Mouse (Mus musculus) monocyte, adult 2 months (primary cell): Measurements from ENCODE around the gene Csf1.

ENCODE experiments used
- DNase-seq, 2 experiments: peaks; one replicate each; pipeline ENCODE4 v3.0.0; 2022; ENCODE audit warnings: low spot score in 2 of 2, low read depth in 1 of 2

Csf1 gene

GRCm38 (mm10) chr3:107707239-107707638 is 53.0 kb downstream of the Csf1 start:
- no peak for DNase-seq

GRCm38 (mm10) chr3:107706164-107706563 is 54.1 kb downstream of the Csf1 start:
- peak; percentile 21 to 31 for DNase-seq

- DNase-seq, result no peak
Observed at GRCm38 (mm10) chr3:107704371-107704705, 55.9 kb downstream of the Csf1 start.

GRCm38 (mm10) chr3:107703675-107704370 is 56.4 kb downstream of the Csf1 start:
- no peak for DNase-seq

- DNase-seq, result no peak
Observed at GRCm38 (mm10) chr3:107701767-107702394, 58.4 kb downstream of the Csf1 start.

GRCm38 (mm10) chr3:107700625-107701024 is 59.6 kb downstream of the Csf1 start:
- no peak for DNase-seq

- no peak for DNase-seq
Observed at GRCm38 (mm10) chr3:107696910-107697309, 63.4 kb downstream of the Csf1 start.

- peak; percentile 98 to 99 for DNase-seq
Observed at GRCm38 (mm10) chr3:107695948-107696881, 64.1 kb downstream of the Csf1 start, which contains the start of gene Ahcyl1. Gene Ahcyl1 (minus strand): TSS chr3:107696560.

GRCm38 (mm10) chr3:107695219-107695947 is 64.9 kb downstream of the Csf1 start:
- peak in 1 of 2 experiments; percentile 8 for DNase-seq

GRCm38 (mm10) chr3:107694256-107694900 is 65.9 kb downstream of the Csf1 start:
- no peak for DNase-seq
